Mouse (Mus musculus): Measurements from ENCODE around the gene Psen1.

DNA sequence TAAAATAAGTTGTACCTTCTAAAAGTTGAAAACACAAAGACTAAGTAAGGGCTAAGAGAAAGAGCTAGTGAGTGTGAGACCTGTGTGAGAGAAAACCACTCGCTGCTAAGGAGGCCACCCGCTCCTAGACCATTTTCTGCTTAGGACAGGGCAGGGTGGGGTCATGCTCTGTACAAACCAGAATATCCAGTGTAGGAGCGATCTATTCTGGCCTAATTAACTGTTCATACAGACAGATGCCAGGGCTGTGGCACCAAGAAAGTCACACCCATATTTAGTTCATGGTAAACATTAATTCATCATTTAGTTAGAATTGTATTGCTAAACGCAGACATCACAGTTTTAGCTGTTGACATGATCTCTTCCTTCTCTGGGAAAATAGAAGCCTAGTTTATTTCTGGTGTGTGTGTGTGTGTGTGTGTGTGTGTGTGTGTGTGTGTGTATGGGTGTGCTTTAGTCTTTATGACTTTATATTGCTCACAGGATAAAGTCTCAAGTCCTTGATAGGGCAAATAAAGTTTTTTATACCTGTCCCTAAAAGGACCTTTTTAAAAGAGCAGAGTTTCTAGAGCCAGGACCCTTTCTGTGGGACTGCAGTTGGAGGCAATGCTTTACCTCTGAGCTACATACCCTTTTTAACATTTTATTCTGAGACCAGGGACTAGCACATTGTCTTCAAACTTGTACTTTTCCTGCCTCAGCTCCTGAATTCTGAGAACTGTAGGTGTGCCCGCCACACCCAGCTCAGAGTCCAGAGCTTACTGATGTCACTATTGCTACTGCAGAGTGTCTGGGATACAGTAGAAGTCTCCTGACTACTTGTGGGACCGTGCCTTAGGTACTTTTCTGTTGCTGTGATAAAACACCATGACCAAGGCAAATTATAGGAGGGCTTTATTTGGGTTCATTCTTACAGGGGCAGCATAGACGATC lies 20.5 kb downstream of the Psen1 start:
- TF ChIP-seq CTCF (conservative IDR thresholded peaks at IDR 0.05 in 1 of 2, IDR thresholded peaks at IDR 0.05 in 1 of 2; ENCODE audit: low read depth in 2 of 2, low read length in 2 of 2) (no peak), POLR2A (IDR thresholded peaks at IDR 0.05; ENCODE audit: low read depth, low read length) (no peak), EP300 (IDR thresholded peaks at IDR 0.05; ENCODE audit: low read length) (no peak), CHD2 (IDR thresholded peaks at IDR 0.05; ENCODE audit: low read length) (no peak), E2F4 (IDR thresholded peaks at IDR 0.05; ENCODE audit: insufficient replicate concordance, low read depth, low read length) (no peak), POLR2AphosphoS2 (IDR thresholded peaks at IDR 0.05; ENCODE audit: low read depth, low read length) (no peak), JUN (IDR thresholded peaks at IDR 0.05; ENCODE audit: insufficient read depth, low read depth, low read length) (no peak), HCFC1 (IDR thresholded peaks at IDR 0.05; ENCODE audit: low read depth, low read length) (no peak), MAFK (IDR thresholded peaks at IDR 0.05; ENCODE audit: insufficient replicate concordance, low read length) (no peak)

All from CH12.LX (cell line).